Mouse (Mus musculus) limb, embryonic 15.5 days (tissue): ENCODE results near the gene Sytl1. TPM values are rescaled to one million over a fixed set of nuclear protein-coding genes. Genes with fewer than 3 reads are reported as not detected.

Source experiments
- ATAC-seq: fragments of 200-750 bp; cut with Nextera tagmentation; 2 replicates; pipeline ENCODE4 v1.8.0; 2017; ENCODE audit warnings: low read depth, moderate TSS enrichment; ENCODE audit not compliant: insufficient number of reproducible peaks, low FRiP score, low TSS enrichment
- H3K27ac ChIP-seq: fragments of 300-500 bp; sonication (generic); 2 replicates; pipeline ENCODE4 v1.5.1; 2015; ENCODE audit warnings: moderate library complexity, mild to moderate bottlenecking, inconsistent platforms
- H3K27me3 ChIP-seq: fragments of 300-500 bp; sonication (generic); 2 replicates; pipeline ENCODE4 v1.6.1; 2015; ENCODE audit warnings: inconsistent platforms
- H3K36me3 ChIP-seq: fragments of 300-500 bp; sonication (generic); 2 replicates; pipeline ENCODE4 v1.6.1; 2015; ENCODE audit warnings: inconsistent platforms
- H3K4me1 ChIP-seq: fragments of 300-500 bp; sonication (generic); 2 replicates; pipeline ENCODE4 v1.6.1; 2015; ENCODE audit warnings: inconsistent platforms
- H3K4me2 ChIP-seq: fragments of 300-500 bp; sonication (generic); 2 replicates; pipeline ENCODE4 v1.6.1; 2015; ENCODE audit warnings: mild to moderate bottlenecking, inconsistent platforms
- H3K4me3 ChIP-seq: fragments of 300-500 bp; sonication (generic); 2 replicates; pipeline ENCODE4 v1.5.1; 2015; ENCODE audit warnings: mild to moderate bottlenecking, inconsistent platforms
- H3K9ac ChIP-seq: fragments of 300-500 bp; sonication (generic); 2 replicates; pipeline ENCODE4 v1.6.1; 2015; ENCODE audit warnings: inconsistent platforms
- H3K9me3 ChIP-seq: fragments of 300-500 bp; sonication (generic); 2 replicates; pipeline ENCODE4 v1.6.1; 2016; ENCODE audit warnings: inconsistent platforms
- WGBS: fragments of 180-500 bp; shearing (Covaris S2); methylation state at CpG from one replicate; pipeline ENCODE4 v1.1.7; 2015; 5-methylcytosine and 5-hydroxymethylcytosine counted together
- polyA plus RNA-seq: library from polyadenylated mRNA; unstranded; fragments of >200 nt; fragmentation: Nextera tagmentation; extraction: Ambion mirVana; gene quantifications from 2 replicates; pipeline ENCODE4 v1.2.1, GENCODE M21; 2015

Gene Sytl1
- 54.1 and 57.4 TPM in 2 replicates for polyA plus RNA-seq

- H3K4me1 ChIP-seq, result peaks cover 6% of the 10 kb centered on the region; the same call in 1 of the 2 replicates
- no peaks in the 10 kb centered on the region for H3K9me3 ChIP-seq
- H3K9ac ChIP-seq, result no peak within 1 kb of the TSS
- H3K27me3 ChIP-seq, result no peaks in the 10 kb centered on the region
- WGBS, result 32% methylated on average over 7 of the region's 7 CpGs
- peak within 1 kb of the TSS; percentile 75 for H3K27ac ChIP-seq
- H3K36me3 ChIP-seq, result peaks cover 37% of the 10 kb centered on the region
- peak within 1 kb of the TSS; percentile 27 for H3K4me3 ChIP-seq
- peak within 1 kb of the TSS; percentile 22 for H3K4me2 ChIP-seq
- ATAC-seq, result no peak
These were observed at the start of gene Sytl1 for GRCm38 (mm10) chr4:133262882-133263281. Gene Sytl1, minus strand, starts transcription at chr4:133263113.

DNA sequence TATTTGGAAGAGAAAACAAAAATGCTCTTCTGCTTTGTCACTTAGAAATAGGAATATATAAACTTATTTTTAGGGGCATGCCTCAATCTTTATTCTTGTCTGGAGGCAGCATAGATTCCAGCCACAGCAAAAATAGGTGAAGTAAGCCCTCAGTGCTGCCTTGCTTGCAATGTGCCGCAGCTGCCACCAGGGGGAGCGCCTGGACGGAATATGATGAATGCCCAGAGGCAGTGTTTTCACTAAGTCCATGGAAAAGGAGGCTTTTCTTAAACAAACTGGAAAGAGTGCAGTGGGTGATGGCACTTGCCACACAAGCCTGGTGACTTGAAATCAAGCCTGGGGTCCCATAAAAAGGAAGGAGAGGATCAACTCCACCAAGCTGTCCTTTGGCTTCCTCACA lies 47.0 kb upstream of the Sytl1 start:
- Histone ChIP-seq H3K36me3 (peaks cover 38% of the 10 kb centered on the region), H3K27ac (no peak overlapping the region), H3K4me2 (no peak overlapping the region), H3K27me3 (no peaks in the 10 kb centered on the region), H3K9me3 (no peaks in the 10 kb centered on the region), H3K9ac (no peak overlapping the region), H3K4me1 (0 out of 2 replicates have a peak, but pooled peaks cover 5% of the 10 kb centered on the region), H3K4me3 (no peak overlapping the region)
- ATAC-seq, result no peak
- WGBS, result 1% methylated on average over 3 of the region's 3 CpGs

GRCm38 (mm10) chr4:133307331-133307730 lies 44.4 kb upstream of the Sytl1 start:
- Histone ChIP-seq H3K9ac (no peak overlapping the region), H3K27ac (no peak overlapping the region), H3K27me3 (no peaks in the 10 kb centered on the region), H3K9me3 (no peaks in the 10 kb centered on the region), H3K36me3 (peaks cover 50% of the 10 kb centered on the region), H3K4me3 (no peak overlapping the region), H3K4me1 (0 out of 2 replicates have a peak, but pooled peaks cover 3% of the 10 kb centered on the region), H3K4me2 (no peak overlapping the region)
- no peak for ATAC-seq
- WGBS, result 34% methylated on average over 3 of the region's 3 CpGs

DNA sequence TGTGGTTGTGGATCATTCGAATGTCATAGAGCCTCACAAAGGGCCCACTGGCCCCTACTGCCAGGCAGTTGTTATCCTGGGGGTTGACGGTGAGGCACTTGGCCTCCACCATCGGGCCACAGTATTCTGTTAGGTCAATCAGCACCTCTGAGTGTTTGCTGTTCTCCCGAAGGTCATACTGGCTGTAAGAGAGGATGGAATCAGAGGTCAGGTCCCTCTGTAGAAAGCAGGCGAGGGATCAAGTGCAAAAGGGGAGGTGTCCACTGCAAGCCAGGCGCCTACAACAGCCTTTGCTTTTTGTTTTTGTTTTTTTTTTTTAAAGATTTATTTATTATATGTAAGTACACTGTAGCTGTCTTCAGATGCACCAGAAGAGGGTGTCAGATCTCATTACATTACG lies 42.9 kb upstream of the Sytl1 start:
- no peak overlapping the region for H3K9ac ChIP-seq
- H3K4me1 ChIP-seq, result 0 out of 2 replicates have a peak, but pooled peaks cover 3% of the 10 kb centered on the region
- H3K9me3 ChIP-seq, result no peaks in the 10 kb centered on the region
- WGBS, result 93% methylated on average over 7 of the region's 7 CpGs
- no peak overlapping the region for H3K4me3 ChIP-seq
- no peak overlapping the region for H3K27ac ChIP-seq
- H3K27me3 ChIP-seq, result no peaks in the 10 kb centered on the region
- peaks cover 57% of the 10 kb centered on the region for H3K36me3 ChIP-seq
- H3K4me2 ChIP-seq, result no peak overlapping the region
- no peak for ATAC-seq

GRCm38 (mm10) chr4:133304770-133305169 lies 41.9 kb upstream of the Sytl1 start:
- Histone ChIP-seq H3K4me1 (no peaks in the 10 kb centered on the region), H3K27me3 (no peaks in the 10 kb centered on the region), H3K4me2 (no peak overlapping the region), H3K36me3 (peaks cover 68% of the 10 kb centered on the region), H3K9ac (no peak overlapping the region), H3K27ac (no peak overlapping the region), H3K9me3 (no peaks in the 10 kb centered on the region), H3K4me3 (no peak overlapping the region)
- ATAC-seq, result no peak
- WGBS, result 90% methylated on average over 7 of the region's 7 CpGs

GRCm38 (mm10) chr4:133302668-133303067 lies 39.8 kb upstream of the Sytl1 start:
- Histone ChIP-seq H3K9me3 (no peaks in the 10 kb centered on the region), H3K9ac (no peak overlapping the region), H3K27me3 (no peaks in the 10 kb centered on the region), H3K4me3 (no peak overlapping the region), H3K4me1 (peaks cover 9% of the 10 kb centered on the region), H3K36me3 (peaks cover 73% of the 10 kb centered on the region), H3K4me2 (no peak overlapping the region), H3K27ac (no peak overlapping the region)
- ATAC-seq, result no peak
- 89% methylated on average over 5 of the region's 5 CpGs for WGBS

DNA sequence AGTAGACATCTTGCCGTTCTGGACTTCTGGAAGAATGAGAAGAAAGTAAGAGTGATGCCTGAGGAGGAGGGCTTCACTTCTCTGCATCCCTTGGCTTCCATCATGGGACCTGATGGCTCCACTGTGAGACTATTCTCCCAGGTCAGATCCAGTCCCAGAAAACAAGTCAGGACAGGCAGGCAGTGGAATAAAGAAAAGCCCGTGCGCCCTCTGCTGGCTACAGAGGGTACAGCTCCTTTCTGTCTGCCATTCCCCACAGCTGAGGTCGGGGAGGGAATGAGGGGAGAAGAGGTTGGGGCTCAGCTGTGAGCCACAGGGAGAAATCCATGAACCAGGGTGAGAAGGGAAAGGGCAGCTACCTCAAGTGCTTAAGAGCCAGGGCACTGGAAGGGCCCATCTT lies 38.9 kb upstream of the Sytl1 start:
- Histone ChIP-seq H3K36me3 (peaks cover 69% of the 10 kb centered on the region), H3K4me3 (no peak overlapping the region), H3K27me3 (no peaks in the 10 kb centered on the region), H3K4me1 (peaks cover 13% of the 10 kb centered on the region), H3K27ac (no peak overlapping the region), H3K9me3 (no peaks in the 10 kb centered on the region), H3K4me2 (no peak overlapping the region), H3K9ac (no peak overlapping the region)
- 24% methylated on average over 4 of the region's 4 CpGs for WGBS
- no peak for ATAC-seq

- H3K9ac ChIP-seq, result no peak overlapping the region
- no peaks in the 10 kb centered on the region for H3K9me3 ChIP-seq
- ATAC-seq, result no peak
- H3K4me1 ChIP-seq, result peaks cover 13% of the 10 kb centered on the region
- no peak overlapping the region for H3K27ac ChIP-seq
- H3K27me3 ChIP-seq, result no peaks in the 10 kb centered on the region
- H3K4me3 ChIP-seq, result no peak overlapping the region
- H3K36me3 ChIP-seq, result peaks cover 75% of the 10 kb centered on the region
- H3K4me2 ChIP-seq, result no peak overlapping the region
- WGBS, result 89% methylated on average over 11 of the region's 11 CpGs
These were observed 37.5 kb upstream of the Sytl1 start for GRCm38 (mm10) chr4:133300421-133300820.

- Histone ChIP-seq H3K27ac (no peak overlapping the region), H3K27me3 (no peaks in the 10 kb centered on the region), H3K9ac (no peak overlapping the region), H3K4me2 (no peak overlapping the region), H3K4me1 (peaks cover 13% of the 10 kb centered on the region), H3K36me3 (peaks cover 76% of the 10 kb centered on the region), H3K9me3 (no peaks in the 10 kb centered on the region), H3K4me3 (no peak overlapping the region)
- WGBS, result 50% methylated on average over 5 of the region's 5 CpGs
- no peak for ATAC-seq
These were observed 36.8 kb upstream of the Sytl1 start for GRCm38 (mm10) chr4:133299701-133300100.

DNA sequence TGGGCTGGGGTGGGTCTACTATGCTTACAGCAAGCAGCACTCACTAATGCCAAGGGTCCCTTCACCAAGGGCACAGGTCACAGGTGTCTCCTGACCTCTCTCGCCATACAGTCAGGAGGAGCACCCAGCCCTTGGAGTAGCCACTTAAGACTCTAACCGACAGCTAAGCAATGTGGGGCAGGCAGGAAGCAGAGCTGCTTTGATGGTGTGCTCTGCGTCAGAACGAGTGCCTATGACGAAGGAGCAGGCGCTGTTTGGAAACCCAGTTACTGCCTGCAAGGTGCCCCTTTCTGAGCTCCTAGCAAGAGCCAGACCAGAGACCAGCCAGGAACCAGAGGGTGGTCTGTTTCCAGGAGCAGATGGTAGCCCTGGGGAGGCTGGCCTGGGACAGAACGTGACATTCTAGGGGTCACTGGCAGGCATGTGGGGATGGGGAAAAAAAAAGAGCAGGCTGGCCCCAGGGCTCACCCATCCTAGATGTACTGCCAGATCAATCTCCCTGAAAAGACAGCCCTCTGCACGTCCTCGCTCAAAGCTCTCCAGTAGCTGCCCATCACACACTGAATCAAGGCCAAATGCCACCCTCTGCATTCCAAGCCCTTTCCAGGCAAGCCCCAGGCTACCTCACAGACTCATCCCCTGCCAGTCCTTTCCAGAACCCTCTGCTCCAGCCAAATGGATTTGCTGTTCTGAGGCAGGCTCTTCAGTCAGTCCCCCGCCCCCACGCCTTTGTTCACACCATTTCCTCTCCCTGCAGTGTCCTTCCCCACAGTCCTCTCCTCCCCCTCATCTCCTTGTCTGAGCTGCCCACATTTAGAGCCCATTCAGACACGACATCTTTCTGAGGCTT lies 35.8 kb upstream of the Sytl1 start:
- peaks cover 78% of the 10 kb centered on the region for H3K36me3 ChIP-seq
- no peak overlapping the region for H3K4me3 ChIP-seq
- H3K27ac ChIP-seq, result peak overlapping the region; percentile 22; the same call in 1 of the 2 replicates
- H3K9me3 ChIP-seq, result no peaks in the 10 kb centered on the region
- no peak for ATAC-seq
- 45% methylated on average over 12 of the region's 12 CpGs for WGBS
- H3K9ac ChIP-seq, result no peak overlapping the region
- H3K27me3 ChIP-seq, result no peaks in the 10 kb centered on the region
- peaks cover 17% of the 10 kb centered on the region for H3K4me1 ChIP-seq
- H3K4me2 ChIP-seq, result no peak overlapping the region

- Histone ChIP-seq H3K27ac (peak overlapping the region; percentile 22; the same call in 1 of the 2 replicates), H3K36me3 (peaks cover 76% of the 10 kb centered on the region), H3K9ac (0 out of 2 replicates have a peak overlapping the region, but pooled peaks have one; percentile 8), H3K9me3 (no peaks in the 10 kb centered on the region), H3K27me3 (no peaks in the 10 kb centered on the region), H3K4me1 (peaks cover 26% of the 10 kb centered on the region), H3K4me2 (no peak overlapping the region), H3K4me3 (no peak overlapping the region)
- peak; percentile 68; the same call in 1 of the 2 replicates for ATAC-seq
- 0% methylated on average over 5 of the region's 5 CpGs for WGBS
These were observed 34.9 kb upstream of the Sytl1 start for GRCm38 (mm10) chr4:133297801-133298238.

GRCm38 (mm10) chr4:133297360-133297759 lies 34.4 kb upstream of the Sytl1 start:
- H3K9ac ChIP-seq, result 0 out of 2 replicates have a peak overlapping the region, but pooled peaks have one; percentile 8

More at GRCm38 (mm10) chr4:133297360-133297759, 34.4 kb upstream of the Sytl1 start:
- Histone ChIP-seq H3K4me1 (peaks cover 27% of the 10 kb centered on the region), H3K36me3 (peaks cover 73% of the 10 kb centered on the region), H3K27ac (no peak overlapping the region), H3K4me2 (no peak overlapping the region), H3K27me3 (no peaks in the 10 kb centered on the region), H3K4me3 (no peak overlapping the region), H3K9me3 (no peaks in the 10 kb centered on the region)
- ATAC-seq, result no peak
- WGBS, result 56% methylated on average over 10 of the region's 10 CpGs
